Mouse (Mus musculus): ENCODE results near the gene Neu1.
"Not testable (repeated sequence)": the region's sequence is repeated elsewhere in the genome, so short reads cannot be mapped to it uniquely, and the experiment has no call there.

The Neu1 gene

DNA sequence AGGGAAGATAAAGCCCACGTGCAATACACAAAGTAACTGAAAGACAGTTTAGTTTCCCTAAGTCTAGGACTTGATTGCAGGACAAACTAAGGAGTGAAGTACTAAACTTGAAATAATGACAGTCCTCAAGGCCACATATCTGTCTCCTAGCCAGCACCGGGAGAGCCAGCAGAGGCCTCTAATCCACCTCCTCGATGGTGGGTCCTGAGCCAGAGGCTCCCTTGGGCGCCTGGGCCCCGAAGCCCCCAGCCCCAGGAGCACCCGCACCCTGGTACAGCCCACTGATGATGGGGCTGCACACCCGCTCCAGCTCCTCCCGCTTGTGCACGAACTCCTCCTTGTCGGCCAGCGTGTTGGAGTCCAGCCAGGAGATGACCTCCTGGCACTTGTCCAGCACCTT lies 38.8 kb downstream of the Neu1 start, which contains the start of gene Gm20481:
Gene Gm20481 (plus strand): TSS at position 91 of the 400 bp plus-strand sequence.
- DNase-seq = not testable (repeated sequence)

DNA sequence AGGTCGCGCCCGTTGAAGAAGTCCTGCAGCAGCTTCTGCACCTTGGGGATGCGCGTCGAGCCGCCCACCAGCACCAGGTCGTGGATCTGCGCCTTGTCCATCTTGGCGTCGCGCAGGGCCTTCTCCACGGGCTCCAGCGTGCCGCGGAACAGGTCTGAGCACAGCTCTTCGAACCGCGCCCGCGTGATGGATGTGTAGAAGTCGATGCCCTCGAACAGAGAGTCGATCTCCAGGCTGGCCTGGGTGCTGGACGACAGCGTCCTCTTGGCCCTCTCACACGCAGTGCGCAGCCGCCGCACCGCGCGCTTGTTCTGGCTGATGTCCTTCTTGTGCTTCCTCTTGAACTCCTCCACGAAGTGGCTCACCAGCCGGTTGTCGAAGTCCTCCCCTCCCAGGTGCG lies 39.8 kb downstream of the Neu1 start:
- not testable (repeated sequence) for DNase-seq

DNA sequence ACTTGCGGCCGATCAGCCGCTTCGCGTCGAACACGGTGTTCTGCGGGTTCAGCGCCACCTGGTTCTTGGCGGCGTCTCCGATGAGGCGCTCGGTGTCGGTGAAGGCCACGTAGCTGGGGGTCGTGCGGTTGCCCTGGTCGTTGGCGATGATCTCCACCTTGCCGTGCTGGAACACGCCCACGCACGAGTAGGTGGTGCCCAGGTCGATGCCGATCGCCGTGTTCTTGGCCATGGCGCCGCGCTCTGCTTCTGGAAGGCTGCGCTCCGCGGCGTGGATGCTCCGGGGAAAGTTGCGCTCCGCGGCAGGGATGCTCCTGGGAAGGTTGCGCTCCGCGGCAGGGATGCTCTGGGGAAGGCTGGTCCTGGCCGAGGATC lies 40.6 kb downstream of the Neu1 start:
- not testable (repeated sequence) for DNase-seq

DNA sequence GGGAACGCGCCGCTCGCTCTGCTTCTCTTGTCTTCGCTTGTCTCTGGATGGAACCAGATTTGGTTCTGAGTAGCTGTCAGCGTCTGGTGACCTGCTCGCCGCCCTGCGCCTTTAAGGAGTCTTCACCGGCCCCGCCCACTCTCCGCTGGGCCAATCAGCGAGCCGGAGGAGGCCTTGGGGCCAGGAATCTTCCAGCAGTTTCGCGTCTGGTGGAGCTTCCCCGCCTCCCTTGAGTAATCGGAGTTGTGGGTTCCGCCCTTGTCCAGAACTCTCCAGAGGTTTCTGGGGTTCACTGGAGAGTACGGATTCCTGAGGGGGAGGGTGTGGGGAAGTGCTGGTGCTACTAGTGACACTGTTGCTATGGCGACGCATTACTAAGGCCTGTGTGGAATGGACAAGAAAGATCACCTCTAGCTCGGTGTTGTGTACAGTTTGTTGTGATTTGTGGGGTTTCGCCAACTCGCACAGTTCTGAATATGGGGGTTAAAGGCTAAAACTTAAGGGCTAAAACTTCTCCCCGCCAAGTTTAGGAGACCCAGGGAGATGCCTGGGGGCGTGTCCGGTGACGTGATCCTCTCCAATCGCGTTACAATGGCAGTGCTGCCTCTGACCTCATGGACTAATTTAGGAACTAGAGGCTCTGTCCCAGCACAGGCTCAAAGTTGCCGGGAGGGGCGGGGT lies 41.2 kb downstream of the Neu1 start, which contains the start of the genes Hspa1a and Hspa1l:
Gene Hspa1a (minus strand): TSS at position 88 of the 681 bp plus-strand sequence.
Gene Hspa1l (plus strand): TSS at position 635 of the 681 bp plus-strand sequence.
- DNase-seq = peak; percentile 76 to 87

DNA sequence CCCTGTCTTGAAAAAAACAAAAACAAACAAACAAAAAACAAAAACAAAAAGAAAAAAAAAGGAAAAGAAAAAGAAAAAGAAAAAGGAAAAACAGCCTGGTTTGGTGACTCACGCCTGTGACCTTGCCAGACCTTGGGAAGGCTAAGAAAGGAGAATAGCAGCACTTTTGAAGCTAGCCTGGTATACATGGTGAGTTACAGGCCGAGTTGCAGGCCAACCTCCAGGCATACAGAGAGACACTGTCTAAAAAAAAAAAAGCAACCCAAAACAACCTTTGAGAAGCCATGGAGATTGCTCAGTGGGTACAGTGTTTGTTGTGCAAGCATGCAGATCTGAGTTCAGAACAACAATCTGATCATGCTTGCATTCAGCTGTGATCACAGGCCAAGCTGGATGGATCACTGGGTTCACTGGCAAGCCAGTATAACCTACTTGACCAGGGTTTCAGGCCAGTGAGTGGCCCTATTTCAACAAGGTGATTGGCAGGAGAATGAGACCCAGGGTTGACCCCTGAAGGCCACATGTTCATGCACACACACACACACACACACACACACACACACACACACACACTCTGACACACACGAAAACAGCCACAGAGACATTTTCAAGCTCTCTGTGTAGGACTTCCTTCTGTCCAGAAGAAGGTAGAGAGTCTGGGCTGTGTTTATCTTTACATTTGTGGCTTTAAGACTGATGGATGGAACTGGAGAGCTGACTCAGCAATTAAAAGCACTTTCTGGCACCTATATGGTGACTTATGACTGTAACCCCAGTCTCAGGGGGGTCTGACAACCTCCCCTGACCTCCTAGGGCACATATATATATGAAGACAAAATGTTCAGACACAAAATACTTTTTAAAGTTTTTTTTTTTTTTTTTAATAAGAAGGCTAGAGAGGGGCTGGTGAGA lies 44.8 kb downstream of the Neu1 start:
- DNase-seq = no peak

DNA sequence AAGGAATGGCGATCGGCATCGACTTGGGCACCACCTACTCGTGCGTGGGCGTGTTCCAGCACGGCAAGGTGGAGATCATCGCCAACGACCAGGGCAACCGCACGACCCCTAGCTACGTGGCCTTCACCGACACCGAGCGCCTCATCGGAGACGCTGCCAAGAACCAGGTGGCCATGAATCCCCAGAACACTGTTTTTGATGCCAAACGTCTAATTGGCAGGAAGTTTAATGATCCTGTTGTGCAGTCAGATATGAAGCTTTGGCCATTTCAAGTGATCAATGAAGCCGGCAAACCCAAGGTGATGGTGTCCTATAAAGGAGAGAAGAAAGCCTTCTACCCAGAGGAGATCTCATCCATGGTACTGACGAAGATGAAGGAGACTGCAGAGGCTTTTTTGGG lies 45.9 kb downstream of the Neu1 start:
- no peak for DNase-seq

DNA sequence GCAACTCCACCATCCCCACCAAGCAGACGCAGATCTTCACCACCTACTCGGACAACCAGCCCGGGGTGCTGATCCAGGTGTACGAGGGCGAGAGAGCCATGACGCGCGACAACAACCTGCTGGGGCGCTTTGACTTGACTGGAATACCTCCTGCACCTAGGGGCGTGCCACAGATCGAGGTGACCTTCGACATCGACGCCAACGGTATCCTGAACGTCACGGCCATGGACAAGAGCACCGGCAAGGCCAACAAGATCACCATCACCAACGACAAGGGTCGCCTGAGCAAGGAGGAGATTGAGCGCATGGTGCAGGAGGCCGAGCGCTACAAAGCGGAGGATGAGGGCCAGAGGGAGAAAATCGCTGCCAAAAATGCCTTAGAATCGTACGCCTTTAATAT lies 47.2 kb downstream of the Neu1 start:
- DNase-seq = no peak

DNA sequence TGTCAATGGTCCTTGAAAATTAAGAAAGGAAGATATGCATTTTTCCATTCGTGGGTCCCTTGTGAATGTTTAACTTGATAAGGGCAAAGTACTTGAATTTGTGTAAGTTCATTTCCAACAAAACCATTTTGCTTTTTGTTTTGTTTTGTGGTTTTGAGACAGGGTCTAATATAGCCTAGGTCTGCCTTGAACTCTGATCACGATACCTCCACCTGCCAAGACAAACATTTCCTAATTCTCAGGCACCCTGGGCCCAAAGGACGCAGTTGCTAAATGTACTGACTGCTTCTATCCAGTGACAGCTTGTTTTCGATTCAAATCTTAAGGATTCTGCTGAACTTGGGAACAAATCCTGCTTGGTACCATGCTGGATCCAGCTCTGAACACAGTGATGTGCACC lies 48.6 kb downstream of the Neu1 start:
- DNase-seq = no peak

DNA sequence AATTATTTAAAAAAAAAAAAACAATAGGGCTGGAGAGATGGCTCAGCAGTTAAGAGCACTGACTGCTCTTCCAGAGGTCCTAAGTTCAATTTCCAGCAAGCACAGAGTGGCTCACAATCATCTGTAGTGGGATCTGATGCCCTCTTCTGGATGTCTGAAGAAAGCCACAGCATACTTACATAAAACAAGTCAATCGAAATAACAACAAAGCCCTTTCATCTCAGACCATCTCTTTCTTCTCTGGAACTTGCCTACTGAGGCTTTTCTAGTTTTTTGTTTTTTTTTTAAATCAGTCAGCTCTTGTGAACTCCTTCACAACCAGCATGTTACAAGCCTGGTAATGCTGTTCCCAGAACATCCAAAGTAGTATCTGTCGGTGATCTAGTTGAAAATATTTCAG lies 49.6 kb downstream of the Neu1 start:
- no peak for DNase-seq

DNA sequence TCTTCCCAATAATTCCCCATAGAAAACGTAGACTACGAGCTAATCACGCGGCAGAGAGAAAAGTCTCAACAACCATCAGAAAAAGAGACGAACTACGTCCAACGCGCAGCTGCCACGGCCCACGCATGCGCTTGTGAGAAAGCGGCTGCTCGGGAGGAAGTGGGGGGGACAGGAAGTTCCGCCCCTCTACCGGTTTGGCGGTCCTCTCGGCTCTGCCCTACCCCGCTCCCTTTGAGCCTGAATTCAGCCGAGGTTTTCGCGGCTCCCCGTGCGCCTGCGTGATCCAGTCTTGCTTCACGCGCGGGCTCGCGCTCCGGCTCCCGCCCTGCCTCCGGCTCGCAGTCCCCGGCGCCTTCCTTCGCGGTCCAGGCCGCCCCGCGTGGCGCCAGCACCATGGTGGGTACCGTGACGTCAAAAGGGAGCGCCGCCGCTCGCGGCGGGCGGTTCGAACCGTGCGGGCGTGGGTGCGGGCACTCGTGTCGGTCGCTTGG lies 50.7 kb downstream of the Neu1 start, which contains the start of gene Lsm2:
Gene Lsm2 (plus strand): TSS at position 173 of the 491 bp plus-strand sequence.
- peak; percentile 91 for DNase-seq

DNA sequence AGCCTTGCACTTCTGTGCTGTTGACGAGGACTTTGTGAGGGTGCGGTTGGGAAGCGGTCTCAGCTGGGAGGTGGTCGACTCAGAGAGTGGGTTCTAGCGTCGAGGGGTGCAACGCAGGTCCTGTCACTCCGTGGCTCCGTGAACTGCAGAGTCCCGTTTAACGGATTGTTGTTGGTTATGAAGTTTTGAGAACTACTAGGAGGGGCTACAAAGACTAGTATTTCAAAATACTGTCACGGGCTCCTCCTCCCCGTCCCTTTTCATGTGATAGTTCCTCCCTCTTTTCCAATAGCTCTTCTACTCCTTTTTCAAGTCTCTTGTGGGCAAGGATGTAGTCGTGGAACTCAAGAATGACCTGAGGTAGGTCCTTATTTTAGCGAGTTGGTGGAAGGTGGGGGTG lies 51.3 kb downstream of the Neu1 start:
- no peak for DNase-seq

DNA sequence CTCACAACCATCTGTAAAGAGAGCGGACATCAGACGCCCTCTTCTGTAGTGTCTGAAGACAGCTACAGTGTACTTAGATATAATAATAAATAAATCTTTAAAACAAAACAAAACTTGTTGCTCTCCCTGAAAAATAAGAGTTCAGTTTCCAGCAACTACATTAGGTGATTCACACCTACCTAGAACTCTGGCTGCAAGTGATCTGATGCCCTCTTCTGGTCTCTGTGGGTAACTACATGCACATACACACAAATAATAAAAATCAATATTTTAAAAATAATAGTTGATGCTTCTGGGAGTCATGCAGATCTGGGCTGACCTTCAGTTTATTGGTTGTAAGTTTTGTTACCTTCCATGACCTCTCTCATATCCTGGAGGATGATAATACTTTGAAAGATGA lies 53.2 kb downstream of the Neu1 start:
- peak in 1 of 2 experiments; percentile 35 for DNase-seq

Measured in cerebellum, postnatal 36 days (tissue).